Mouse (Mus musculus): ENCODE results near the gene Rab37. TPM values are rescaled to one million over a fixed set of nuclear protein-coding genes. Genes with fewer than 3 reads are reported as not detected.

The Rab37 gene
- polyA plus RNA-seq (2015; fragmentation: Nextera tagmentation; extraction: Ambion mirVana) = 1.1 and 1.5 TPM in 2 replicates

DNA sequence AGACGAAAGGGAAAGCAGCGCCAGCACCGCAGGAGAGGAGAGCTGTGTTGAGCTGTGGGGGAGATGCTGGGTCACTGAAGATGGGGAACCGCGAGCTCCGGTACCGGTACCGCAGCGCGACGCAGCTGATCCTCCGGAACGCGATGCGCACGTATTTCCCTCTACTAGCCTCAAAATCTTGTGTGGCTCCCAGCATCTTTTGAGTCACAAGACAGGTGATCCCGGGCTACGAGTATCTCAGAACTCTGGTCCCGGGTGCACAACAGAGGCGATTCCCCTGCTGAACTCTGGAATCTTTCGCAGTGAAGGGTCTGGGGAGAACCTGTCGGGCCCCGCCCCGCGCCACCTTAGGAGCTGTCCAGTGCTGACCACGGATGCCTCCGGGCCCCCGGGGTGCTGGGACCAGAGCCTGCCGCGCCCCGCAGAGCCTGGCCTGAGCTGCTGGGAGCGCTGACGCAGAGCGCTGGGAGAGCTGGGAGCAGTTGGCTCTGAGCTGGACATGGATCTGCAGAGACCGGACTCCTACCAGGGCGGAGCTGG is at the start of gene Rab37:
Gene Rab37 (plus strand): TSS at position 70 of the 540 bp plus-strand sequence.
- no peaks in the 10 kb centered on the region for H3K4me1 ChIP-seq (replicated peaks; ENCODE audit: control insufficient read depth, insufficient read depth, low read length)
- no peak within 1 kb of the TSS for H3K9ac ChIP-seq (ENCODE audit: low read length)
- ATAC-seq (ENCODE audit: low read depth) = peak; percentile 34; the same call in 1 of the 2 replicates
- 2% methylated on average over 36 of the region's 36 CpGs for WGBS
- no peak within 1 kb of the TSS for H3K27ac ChIP-seq (ENCODE audit: low read length)
- H3K4me2 ChIP-seq (ENCODE audit: low read depth, low read length) = no peak within 1 kb of the TSS
- H3K36me3 ChIP-seq (ENCODE audit: control insufficient read depth, insufficient read depth, low read length) = no peaks in the 10 kb centered on the region
- peaks cover 8% of the 10 kb centered on the region for H3K9me3 ChIP-seq (ENCODE audit: control insufficient read depth, low read length)
- no peak within 1 kb of the TSS for H3K4me3 ChIP-seq (ENCODE audit: low read length)
- peaks cover 15% of the 10 kb centered on the region for H3K27me3 ChIP-seq (ENCODE audit: control insufficient read depth, insufficient read depth, low read depth, low read length)

DNA sequence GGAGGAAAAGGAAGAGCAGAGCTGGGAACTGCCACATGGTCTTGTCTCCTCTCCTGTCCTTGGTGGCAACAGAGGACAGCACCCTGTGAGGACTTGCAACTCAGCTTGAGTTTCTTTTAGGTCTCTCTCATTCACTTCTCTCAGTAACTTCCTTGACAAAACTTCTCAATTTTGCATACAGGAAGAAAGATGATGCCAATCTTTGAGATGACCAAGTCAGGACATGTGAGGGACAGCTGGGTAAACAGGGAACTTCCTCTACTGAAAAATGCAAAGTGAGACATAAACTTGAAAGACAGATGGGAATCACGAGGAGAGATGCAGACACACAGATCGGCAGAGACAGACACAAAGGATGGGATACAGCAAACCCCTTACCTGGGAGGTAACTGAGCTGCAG is 43.0 kb upstream of the Rab37 start, which contains the start of gene Cd300ld3:
Gene Cd300ld3 (minus strand): TSS at position 151 of the 400 bp plus-strand sequence.
- no peak for ATAC-seq (ENCODE audit: low read depth)
- Histone ChIP-seq H3K36me3 (ENCODE audit: control insufficient read depth, insufficient read depth, low read length) (no peaks in the 10 kb centered on the region), H3K9me3 (ENCODE audit: control insufficient read depth, low read length) (no peaks in the 10 kb centered on the region), H3K4me1 (replicated peaks; ENCODE audit: control insufficient read depth, insufficient read depth, low read length) (no peaks in the 10 kb centered on the region), H3K9ac (ENCODE audit: low read length) (no peak within 1 kb of the TSS), H3K4me2 (ENCODE audit: low read depth, low read length) (no peak within 1 kb of the TSS), H3K27me3 (ENCODE audit: control insufficient read depth, insufficient read depth, low read depth, low read length) (no peaks in the 10 kb centered on the region), H3K4me3 (ENCODE audit: low read length) (no peak within 1 kb of the TSS), H3K27ac (ENCODE audit: low read length) (no peak within 1 kb of the TSS)
- WGBS = 64% methylated on average over 2 of the region's 2 CpGs

DNA sequence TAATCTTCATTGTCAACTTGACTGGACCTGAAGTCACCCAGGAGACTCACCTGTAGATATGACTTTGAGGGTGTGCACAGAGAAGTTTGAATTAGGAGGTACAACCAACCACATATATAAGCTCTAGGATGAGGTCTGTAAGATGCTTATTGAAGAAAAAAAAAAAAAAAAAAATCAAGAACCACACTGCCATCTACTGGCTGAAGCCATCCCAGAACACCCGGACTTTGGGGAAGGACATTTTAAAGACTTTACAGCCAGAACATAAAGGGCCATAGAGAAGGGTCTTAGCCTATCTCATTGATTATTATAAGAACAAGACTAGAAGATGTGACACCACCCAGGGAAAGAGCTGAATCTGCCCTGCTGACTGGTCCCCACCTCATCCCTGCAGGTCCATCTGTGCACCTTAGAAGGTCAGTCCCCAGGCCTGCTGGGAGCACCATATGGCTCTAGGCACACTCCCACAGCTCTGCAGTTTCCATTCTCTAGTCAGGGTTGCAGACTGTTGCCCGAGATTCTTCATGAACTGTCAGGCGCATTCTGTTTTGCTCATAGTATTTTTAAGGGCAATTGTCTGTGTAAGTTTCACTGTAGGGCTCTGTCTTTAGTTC is 41.8 kb upstream of the Rab37 start:
- no peaks in the 10 kb centered on the region for H3K9me3 ChIP-seq (ENCODE audit: control insufficient read depth, low read length)
- no peak overlapping the region for H3K4me3 ChIP-seq (ENCODE audit: low read length)
- H3K9ac ChIP-seq (ENCODE audit: low read length) = no peak overlapping the region
- 38% methylated on average over 3 of the region's 3 CpGs for WGBS
- H3K4me2 ChIP-seq (ENCODE audit: low read depth, low read length) = no peak overlapping the region
- ATAC-seq (ENCODE audit: low read depth) = no peak
- H3K27me3 ChIP-seq (ENCODE audit: control insufficient read depth, insufficient read depth, low read depth, low read length) = no peaks in the 10 kb centered on the region
- H3K36me3 ChIP-seq (ENCODE audit: control insufficient read depth, insufficient read depth, low read length) = no peaks in the 10 kb centered on the region
- no peaks in the 10 kb centered on the region for H3K4me1 ChIP-seq (replicated peaks; ENCODE audit: control insufficient read depth, insufficient read depth, low read length)
- no peak overlapping the region for H3K27ac ChIP-seq (ENCODE audit: low read length)

DNA sequence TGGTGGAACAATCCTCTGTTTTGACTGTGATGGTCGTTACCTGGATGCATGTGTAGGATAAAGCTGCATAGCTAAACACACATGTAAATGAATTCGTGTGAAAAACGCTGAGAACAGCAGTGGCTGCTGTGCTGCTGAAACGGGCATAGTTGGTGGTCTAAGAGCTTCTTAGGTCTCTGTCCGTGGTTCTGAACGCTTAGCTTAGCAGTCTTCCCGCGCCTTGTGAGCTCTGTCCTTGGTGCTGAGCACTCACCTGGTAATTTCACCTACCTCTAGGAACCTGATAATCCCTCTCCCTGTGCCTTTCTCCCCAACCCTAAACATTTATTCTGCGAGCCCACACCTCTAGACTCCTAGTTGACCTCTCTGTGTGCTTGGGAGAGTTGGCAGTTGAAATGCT is 39.0 kb upstream of the Rab37 start:
- whole genome bisulfite sequencing = 2% methylated on average over 9 of the region's 9 CpGs
- no peak overlapping the region for H3K4me3 ChIP-seq (ENCODE audit: low read length)

DNA sequence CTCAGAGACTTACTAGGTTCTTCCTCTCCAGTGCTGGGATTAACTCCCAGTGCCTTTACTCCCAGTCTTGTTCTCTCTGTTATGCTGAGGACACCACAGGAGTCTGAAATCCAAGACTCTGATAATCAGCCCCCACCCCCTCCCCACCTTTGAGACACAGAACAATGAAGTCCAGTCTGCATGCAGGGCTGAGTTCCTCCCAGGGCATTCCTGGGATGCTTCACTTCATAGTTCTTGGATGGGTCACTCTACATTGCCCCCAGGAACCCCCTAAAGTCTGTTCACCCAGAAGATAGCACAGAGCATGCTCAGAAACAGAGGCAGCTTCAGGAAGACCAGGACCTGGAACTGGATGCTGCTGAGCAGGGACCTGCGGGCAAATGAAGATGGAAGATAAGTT is 38.2 kb upstream of the Rab37 start:
- Histone ChIP-seq H3K27ac (ENCODE audit: low read length) (no peak overlapping the region), H3K4me3 (ENCODE audit: low read length) (no peak overlapping the region), H3K4me1 (replicated peaks; ENCODE audit: control insufficient read depth, insufficient read depth, low read length) (no peaks in the 10 kb centered on the region), H3K27me3 (ENCODE audit: control insufficient read depth, insufficient read depth, low read depth, low read length) (no peaks in the 10 kb centered on the region), H3K4me2 (ENCODE audit: low read depth, low read length) (no peak overlapping the region), H3K9ac (ENCODE audit: low read length) (no peak overlapping the region), H3K36me3 (ENCODE audit: control insufficient read depth, insufficient read depth, low read length) (no peaks in the 10 kb centered on the region), H3K9me3 (ENCODE audit: control insufficient read depth, low read length) (no peaks in the 10 kb centered on the region)
- 67% methylated on average over 1 of the region's 1 CpGs for WGBS
- no peak for ATAC-seq (ENCODE audit: low read depth)

More for the DNA sequence above, 39.0 kb upstream of the Rab37 start:
- no peaks in the 10 kb centered on the region for H3K27me3 ChIP-seq (ENCODE audit: control insufficient read depth, insufficient read depth, low read depth, low read length)
- H3K36me3 ChIP-seq (ENCODE audit: control insufficient read depth, insufficient read depth, low read length) = no peaks in the 10 kb centered on the region
- H3K27ac ChIP-seq (ENCODE audit: low read length) = no peak overlapping the region
- H3K9me3 ChIP-seq (ENCODE audit: control insufficient read depth, low read length) = no peaks in the 10 kb centered on the region
- no peak for ATAC-seq (ENCODE audit: low read depth)
- no peaks in the 10 kb centered on the region for H3K4me1 ChIP-seq (replicated peaks; ENCODE audit: control insufficient read depth, insufficient read depth, low read length)
- no peak overlapping the region for H3K9ac ChIP-seq (ENCODE audit: low read length)
- H3K4me2 ChIP-seq (ENCODE audit: low read depth, low read length) = no peak overlapping the region

DNA sequence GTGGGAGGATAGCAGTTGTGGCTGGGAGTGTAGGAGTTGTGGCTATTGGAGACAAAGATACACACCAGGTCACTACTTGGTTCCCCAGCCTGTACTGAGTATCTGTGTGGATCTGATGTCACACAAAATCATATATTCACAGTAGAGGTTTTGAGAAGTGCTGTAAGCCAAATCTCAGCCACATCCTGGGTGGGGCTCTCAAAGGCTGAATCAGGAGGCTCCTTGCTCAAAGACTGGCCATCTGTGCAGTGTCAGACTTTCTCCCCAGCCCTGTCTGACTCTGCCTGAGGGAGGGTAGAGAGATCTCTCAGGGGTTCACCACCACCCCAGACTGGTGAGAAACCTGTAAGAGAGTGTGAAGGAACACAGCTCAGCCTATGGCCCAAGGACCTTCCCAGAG is 36.7 kb upstream of the Rab37 start:
- H3K4me2 ChIP-seq (ENCODE audit: low read depth, low read length) = no peak overlapping the region
- H3K4me3 ChIP-seq (ENCODE audit: low read length) = no peak overlapping the region
- H3K36me3 ChIP-seq (ENCODE audit: control insufficient read depth, insufficient read depth, low read length) = no peaks in the 10 kb centered on the region
- no peaks in the 10 kb centered on the region for H3K4me1 ChIP-seq (replicated peaks; ENCODE audit: control insufficient read depth, insufficient read depth, low read length)
- H3K27me3 ChIP-seq (ENCODE audit: control insufficient read depth, insufficient read depth, low read depth, low read length) = no peaks in the 10 kb centered on the region
- H3K9ac ChIP-seq (ENCODE audit: low read length) = no peak overlapping the region
- no peak overlapping the region for H3K27ac ChIP-seq (ENCODE audit: low read length)
- ATAC-seq (ENCODE audit: low read depth) = no peak
- H3K9me3 ChIP-seq (ENCODE audit: control insufficient read depth, low read length) = no peaks in the 10 kb centered on the region

DNA sequence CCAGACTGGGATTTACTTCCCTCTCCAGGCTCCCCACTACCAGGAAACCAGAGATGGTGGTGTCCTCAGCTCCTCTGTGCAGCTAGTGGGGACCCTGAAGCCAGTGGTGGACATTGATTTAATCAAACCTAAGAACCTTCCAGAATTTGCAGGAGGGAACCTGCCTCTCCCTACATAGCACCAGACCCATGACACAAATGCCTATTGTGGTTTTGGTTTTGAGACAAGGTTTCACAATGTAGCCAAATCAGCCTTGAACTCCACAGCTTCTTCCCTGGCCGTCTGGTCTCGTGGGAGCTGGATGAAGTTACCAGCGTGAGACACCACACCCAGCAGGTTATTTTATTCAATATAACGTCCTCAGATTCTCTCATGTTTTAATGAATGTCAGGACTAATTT is 32.5 kb upstream of the Rab37 start:
- Histone ChIP-seq H3K4me2 (ENCODE audit: low read depth, low read length) (no peak overlapping the region), H3K4me3 (ENCODE audit: low read length) (no peak overlapping the region), H3K36me3 (ENCODE audit: control insufficient read depth, insufficient read depth, low read length) (no peaks in the 10 kb centered on the region), H3K27ac (ENCODE audit: low read length) (no peak overlapping the region), H3K9me3 (ENCODE audit: control insufficient read depth, low read length) (no peaks in the 10 kb centered on the region), H3K4me1 (replicated peaks; ENCODE audit: control insufficient read depth, insufficient read depth, low read length) (no peaks in the 10 kb centered on the region), H3K27me3 (ENCODE audit: control insufficient read depth, insufficient read depth, low read depth, low read length) (no peaks in the 10 kb centered on the region), H3K9ac (ENCODE audit: low read length) (no peak overlapping the region)
- no peak for ATAC-seq (ENCODE audit: low read depth)
- WGBS = 72% methylated on average over 4 of the region's 4 CpGs

DNA sequence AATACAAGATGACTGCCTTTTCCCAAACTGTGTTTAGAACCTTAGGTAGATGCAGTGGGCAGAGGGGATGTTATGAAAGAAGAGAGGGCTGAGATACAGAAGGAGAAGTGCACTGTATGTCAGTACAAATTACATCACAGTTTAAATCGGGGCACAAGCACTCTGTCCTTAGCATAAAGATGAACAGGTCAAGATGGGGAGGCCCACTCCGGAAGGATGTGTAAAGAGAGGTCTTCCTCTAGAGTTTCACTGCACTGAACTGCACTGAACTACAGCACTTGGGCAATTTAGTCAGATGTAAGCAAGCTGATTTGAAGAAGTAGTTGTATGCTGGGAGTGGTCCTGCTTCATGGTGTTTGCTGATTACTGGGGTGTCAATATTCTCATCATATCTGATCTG is 31.4 kb upstream of the Rab37 start:
- Histone ChIP-seq H3K4me1 (replicated peaks; ENCODE audit: control insufficient read depth, insufficient read depth, low read length) (no peaks in the 10 kb centered on the region), H3K4me3 (ENCODE audit: low read length) (no peak overlapping the region), H3K9ac (ENCODE audit: low read length) (no peak overlapping the region)

DNA sequence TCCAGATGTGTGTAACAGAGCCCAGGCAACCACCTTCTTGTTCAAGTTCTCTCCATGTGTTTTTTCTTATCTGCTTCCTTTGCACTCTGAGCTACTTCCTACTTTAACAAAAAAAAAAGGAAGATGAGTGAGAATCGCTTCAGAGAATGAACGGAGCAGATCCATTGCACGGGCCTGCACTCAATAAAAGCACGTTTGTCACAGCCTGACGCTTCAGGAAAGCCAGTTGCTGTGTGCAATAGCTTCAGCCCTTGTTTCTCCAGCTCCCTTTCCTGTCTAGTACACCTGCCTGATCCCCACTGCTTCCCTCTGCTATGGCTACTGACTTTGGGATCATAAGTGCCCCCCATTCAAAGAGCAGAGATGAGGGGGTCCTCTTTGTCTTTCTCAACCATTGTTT is 29.2 kb upstream of the Rab37 start, which contains the start of gene Cd300e:
Gene Cd300e (minus strand): TSS at position 101 of the 400 bp plus-strand sequence.
- Histone ChIP-seq H3K9me3 (ENCODE audit: control insufficient read depth, low read length) (no peaks in the 10 kb centered on the region), H3K27ac (ENCODE audit: low read length) (no peak within 1 kb of the TSS)
- no peak for ATAC-seq (ENCODE audit: low read depth)

More for the DNA sequence above, 31.4 kb upstream of the Rab37 start:
- Histone ChIP-seq H3K9me3 (ENCODE audit: control insufficient read depth, low read length) (no peaks in the 10 kb centered on the region), H3K4me2 (ENCODE audit: low read depth, low read length) (no peak overlapping the region), H3K27ac (ENCODE audit: low read length) (no peak overlapping the region), H3K27me3 (ENCODE audit: control insufficient read depth, insufficient read depth, low read depth, low read length) (no peaks in the 10 kb centered on the region), H3K36me3 (ENCODE audit: control insufficient read depth, insufficient read depth, low read length) (no peaks in the 10 kb centered on the region)
- ATAC-seq (ENCODE audit: low read depth) = no peak
- WGBS = 64% methylated on average over 2 of the region's 2 CpGs

More for the DNA sequence above, 29.2 kb upstream of the Rab37 start, which contains the start of gene Cd300e:
- H3K36me3 ChIP-seq (ENCODE audit: control insufficient read depth, insufficient read depth, low read length) = no peaks in the 10 kb centered on the region
- no peak within 1 kb of the TSS for H3K4me3 ChIP-seq (ENCODE audit: low read length)
- H3K4me2 ChIP-seq (ENCODE audit: low read depth, low read length) = no peak within 1 kb of the TSS
- H3K27me3 ChIP-seq (ENCODE audit: control insufficient read depth, insufficient read depth, low read depth, low read length) = no peaks in the 10 kb centered on the region
- no peak within 1 kb of the TSS for H3K9ac ChIP-seq (ENCODE audit: low read length)
- 31% methylated on average over 5 of the region's 5 CpGs for WGBS
- no peaks in the 10 kb centered on the region for H3K4me1 ChIP-seq (replicated peaks; ENCODE audit: control insufficient read depth, insufficient read depth, low read length)
